Mouse (Mus musculus): ENCODE measurements around the gene Sctr.

GRCm38 (mm10) chr1:120025050-120025439, 18.4 kb downstream of the Sctr start:
- no peak for TF ChIP-seq CTCF (IDR thresholded peaks at IDR 0.05; ENCODE audit: borderline replicate concordance, control insufficient read depth, extremely low read depth, insufficient read depth, low read length, poor library complexity)
- TF ChIP-seq POLR2A (IDR thresholded peaks at IDR 0.05; ENCODE audit: control insufficient read depth, extremely low read depth, insufficient read depth, low read length, poor library complexity), result no peak

All from thymus, adult 2 months (tissue).